Mouse (Mus musculus): ENCODE data around the gene D2hgdh. TPM values are rescaled to one million over a fixed set of nuclear protein-coding genes. Genes with fewer than 3 reads are reported as not detected.

The D2hgdh gene
- polyA plus RNA-seq, 1 experiment from 2014 or later, result 7.5 TPM

DNA sequence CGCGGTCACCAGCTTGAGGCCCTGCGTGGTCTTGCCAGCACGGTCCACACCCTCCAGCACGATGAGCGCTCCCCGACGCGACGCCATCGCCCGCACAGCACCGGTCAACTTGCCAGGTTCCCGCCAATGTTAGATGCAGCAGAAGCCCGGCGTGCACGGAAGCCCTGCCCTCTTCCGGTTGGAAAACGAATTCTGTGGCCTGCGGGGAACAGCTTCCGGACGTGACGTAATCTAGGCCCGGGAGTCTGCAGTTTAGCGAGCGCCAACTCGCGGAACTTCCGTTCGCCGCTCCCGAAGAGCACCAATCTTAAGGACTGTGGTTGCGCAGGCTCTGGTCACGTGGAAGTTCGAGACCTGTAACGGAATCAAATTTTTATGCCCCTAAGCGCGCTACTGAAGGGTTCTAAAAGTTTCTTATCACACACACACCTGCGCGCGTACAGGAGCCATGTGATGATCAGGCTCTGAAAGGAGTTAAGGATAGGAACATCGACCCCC lies 22.9 kb upstream of the D2hgdh start, which contains the start of gene Dtymk:
Dtymk (minus strand) TSS at position 194 of the 498 bp plus-strand sequence.
- H3K4me1 ChIP-seq (replicated peaks; ENCODE audit: control insufficient read depth, insufficient read depth), result peaks cover 7% of the 10 kb centered on the region; the same call in 1 of the 2 replicates
- H3K36me3 ChIP-seq (ENCODE audit: control insufficient read depth, insufficient read depth, low read length), result 0 out of 2 replicates have a peak, but pooled peaks cover 2% of the 10 kb centered on the region
- peak; percentile 95 for DNase-seq (ENCODE audit: low spot score)
- under 1% methylated on average over 42 of the region's 42 CpGs for WGBS
- peak within 1 kb of the TSS; percentile 74 for H3K4me2 ChIP-seq (replicated peaks; ENCODE audit: low read depth)
- H3K27me3 ChIP-seq (ENCODE audit: control insufficient read depth, insufficient read depth, low read length), result no peaks in the 10 kb centered on the region
- no peak for TF ChIP-seq EP300 (optimal IDR thresholded peaks at IDR 0.05)
- peak; percentile 73 for TF ChIP-seq CTCF (IDR thresholded peaks at IDR 0.05; ENCODE audit: low read depth)
- H3K27ac ChIP-seq (replicated peaks), result peak within 1 kb of the TSS; percentile 76
- H3K9me3 ChIP-seq (ENCODE audit: control insufficient read depth, low read length), result no peaks in the 10 kb centered on the region
- peak; percentile 68 for ATAC-seq (ENCODE audit: low FRiP score, low TSS enrichment)
- peak within 1 kb of the TSS; percentile 75 for H3K9ac ChIP-seq (ENCODE audit: low read length)
- H3K4me3 ChIP-seq (ENCODE audit: low read depth, low read length), result peak within 1 kb of the TSS; percentile 64

- no peak for TF ChIP-seq CTCF (IDR thresholded peaks at IDR 0.05; ENCODE audit: low read depth)
- no peak for TF ChIP-seq EP300 (optimal IDR thresholded peaks at IDR 0.05)
- DNase-seq (ENCODE audit: low spot score), result no peak
- no peak for ATAC-seq (ENCODE audit: low FRiP score, low TSS enrichment)
- H3K9me3 ChIP-seq (ENCODE audit: control insufficient read depth, low read length), result no peaks in the 10 kb centered on the region
- peak overlapping the region; percentile 76 for H3K27ac ChIP-seq (replicated peaks)
- H3K4me3 ChIP-seq (ENCODE audit: low read depth, low read length), result no peak overlapping the region; the same call in 1 of the 2 replicates
- 61% methylated on average over 5 of the region's 5 CpGs for WGBS
- H3K4me2 ChIP-seq (replicated peaks; ENCODE audit: low read depth), result peak overlapping the region; percentile 83
- H3K36me3 ChIP-seq (ENCODE audit: control insufficient read depth, insufficient read depth, low read length), result 0 out of 2 replicates have a peak, but pooled peaks cover 2% of the 10 kb centered on the region
- H3K9ac ChIP-seq (ENCODE audit: low read length), result peak overlapping the region; percentile 64; the same call in 1 of the 2 replicates
- H3K4me1 ChIP-seq (replicated peaks; ENCODE audit: control insufficient read depth, insufficient read depth), result peaks cover 7% of the 10 kb centered on the region; the same call in 1 of the 2 replicates
- H3K27me3 ChIP-seq (ENCODE audit: control insufficient read depth, insufficient read depth, low read length), result no peaks in the 10 kb centered on the region
Measured at GRCm38 (mm10) chr1:93802771-93803170, 21.9 kb upstream of the D2hgdh start.

DNA sequence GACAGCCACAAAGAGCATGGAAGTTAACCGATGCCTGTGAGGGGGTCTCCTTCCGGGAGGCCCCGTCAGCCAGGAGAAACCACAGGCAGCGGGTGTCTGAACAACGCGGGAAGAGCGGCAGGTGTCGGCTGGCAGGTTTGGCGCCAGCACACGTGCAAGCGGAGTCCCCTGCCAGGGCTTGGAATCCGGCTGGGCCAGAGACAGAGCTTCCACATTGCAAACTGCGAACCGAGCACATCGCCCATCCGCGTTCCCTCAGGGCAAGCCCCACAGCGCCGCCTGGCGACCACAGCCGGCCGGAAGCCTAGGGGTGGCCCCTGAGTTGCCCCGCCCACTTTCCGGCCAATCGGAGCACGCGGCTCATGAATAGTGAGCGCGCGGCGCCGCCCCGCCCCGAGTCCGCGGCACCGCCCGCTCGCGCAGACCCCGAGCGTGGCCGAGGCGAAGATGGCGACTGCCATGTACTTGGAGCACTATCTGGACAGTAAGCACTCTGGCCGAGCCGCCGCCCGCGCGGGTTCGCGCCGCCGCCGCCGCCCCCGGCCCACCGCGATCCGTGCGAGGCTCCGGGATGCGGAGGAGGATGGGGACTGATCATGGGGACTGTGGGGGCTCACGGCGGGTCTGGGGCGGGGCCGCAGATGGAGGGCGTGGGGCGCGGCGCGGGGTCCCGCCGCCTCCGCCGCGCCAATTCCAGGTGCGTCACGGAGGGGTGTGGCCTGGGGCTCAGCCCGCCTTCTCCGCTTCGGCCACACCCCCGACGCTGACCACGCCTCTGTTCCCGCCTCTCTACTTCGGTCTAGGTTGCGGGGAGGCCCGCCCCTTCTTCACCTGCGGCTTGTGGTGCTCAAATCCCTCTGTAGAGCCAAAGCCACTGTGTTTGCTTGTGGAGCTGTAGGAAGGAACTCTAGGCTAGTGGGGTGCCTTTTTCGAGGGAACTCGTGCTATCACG lies 20.9 kb upstream of the D2hgdh start, which contains the start of gene Ing5:
Ing5 (plus strand) TSS at position 410 of the 952 bp plus-strand sequence.
- DNase-seq (ENCODE audit: low spot score) (peak; percentile 100), ATAC-seq (ENCODE audit: low FRiP score, low TSS enrichment) (peak; percentile 94)
- WGBS, result under 1% methylated on average over 87 of the region's 94 CpGs
- Histone ChIP-seq H3K9me3 (ENCODE audit: control insufficient read depth, low read length) (no peaks in the 10 kb centered on the region), H3K36me3 (ENCODE audit: control insufficient read depth, insufficient read depth, low read length) (peaks cover 3% of the 10 kb centered on the region), H3K27ac (replicated peaks) (peak within 1 kb of the TSS; percentile 98), H3K9ac (ENCODE audit: low read length) (peak within 1 kb of the TSS; percentile 92), H3K4me1 (replicated peaks; ENCODE audit: control insufficient read depth, insufficient read depth) (peaks cover 7% of the 10 kb centered on the region; the same call in 1 of the 2 replicates), H3K4me3 (ENCODE audit: low read depth, low read length) (peak within 1 kb of the TSS; percentile 75), H3K4me2 (replicated peaks; ENCODE audit: low read depth) (peak within 1 kb of the TSS; percentile 83), H3K27me3 (ENCODE audit: control insufficient read depth, insufficient read depth, low read length) (no peaks in the 10 kb centered on the region)
- TF ChIP-seq CTCF (IDR thresholded peaks at IDR 0.05; ENCODE audit: low read depth), result peak; percentile 96
- no peak for TF ChIP-seq EP300 (optimal IDR thresholded peaks at IDR 0.05)

GRCm38 (mm10) chr1:93804818-93805217 lies 19.9 kb upstream of the D2hgdh start:
- Histone ChIP-seq H3K36me3 (ENCODE audit: control insufficient read depth, insufficient read depth, low read length) (peaks cover 7% of the 10 kb centered on the region), H3K4me3 (ENCODE audit: low read depth, low read length) (peak overlapping the region; percentile 75; the same call in 1 of the 2 replicates), H3K9me3 (ENCODE audit: control insufficient read depth, low read length) (no peaks in the 10 kb centered on the region), H3K27ac (replicated peaks) (no peak overlapping the region), H3K4me1 (replicated peaks; ENCODE audit: control insufficient read depth, insufficient read depth) (peaks cover 7% of the 10 kb centered on the region; the same call in 1 of the 2 replicates), H3K4me2 (replicated peaks; ENCODE audit: low read depth) (peak overlapping the region; percentile 83), H3K27me3 (ENCODE audit: control insufficient read depth, insufficient read depth, low read length) (no peaks in the 10 kb centered on the region), H3K9ac (ENCODE audit: low read length) (no peak overlapping the region)
- ATAC-seq (ENCODE audit: low FRiP score, low TSS enrichment), result no peak
- no peak for DNase-seq (ENCODE audit: low spot score)
- TF ChIP-seq EP300 (optimal IDR thresholded peaks at IDR 0.05), result no peak
- TF ChIP-seq CTCF (IDR thresholded peaks at IDR 0.05; ENCODE audit: low read depth), result no peak
- WGBS, result 68% methylated on average over 4 of the region's 4 CpGs

- no peak for DNase-seq (ENCODE audit: low spot score)
- TF ChIP-seq EP300 (optimal IDR thresholded peaks at IDR 0.05) (no peak), CTCF (IDR thresholded peaks at IDR 0.05; ENCODE audit: low read depth) (no peak)
- Histone ChIP-seq H3K27ac (replicated peaks) (no peak overlapping the region), H3K4me3 (ENCODE audit: low read depth, low read length) (no peak overlapping the region), H3K4me1 (replicated peaks; ENCODE audit: control insufficient read depth, insufficient read depth) (peaks cover 7% of the 10 kb centered on the region; the same call in 1 of the 2 replicates), H3K27me3 (ENCODE audit: control insufficient read depth, insufficient read depth, low read length) (no peaks in the 10 kb centered on the region), H3K9ac (ENCODE audit: low read length) (0 out of 2 replicates have a peak overlapping the region, but pooled peaks have one; percentile 2), H3K9me3 (ENCODE audit: control insufficient read depth, low read length) (no peaks in the 10 kb centered on the region), H3K4me2 (replicated peaks; ENCODE audit: low read depth) (no peak overlapping the region; the same call in 1 of the 2 replicates), H3K36me3 (ENCODE audit: control insufficient read depth, insufficient read depth, low read length) (peaks cover 7% of the 10 kb centered on the region)
- ATAC-seq (ENCODE audit: low FRiP score, low TSS enrichment), result no peak
- WGBS, result 63% methylated on average over 5 of the region's 5 CpGs
Measured at GRCm38 (mm10) chr1:93805221-93805951, 19.3 kb upstream of the D2hgdh start.
